In genomic region chr5:66341848-66342247, GRCm38 (mm10) we compare ENCODE assay signal across 30 mouse cellular contexts.
DNase-seq lines count a peak whose midpoint lies in the region; ATAC-seq and TF ChIP-seq lines count a peak whose summit lies in the region.
"Had no signal": no experiment of that assay in that cellular context is flagged by ENCODE, and none has a peak within 500 bp of the region (broad histone marks: within the 10 kb centered on the region; RNA-seq: fewer than 3 reads in every experiment).

No protein-coding gene starts in this region.

- H3K36me3 ChIP-seq in midbrain, embryonic 13.5 days: no peaks in the 10 kb centered on the region
- H3K36me3 ChIP-seq in midbrain, embryonic 11.5 days (ENCODE audit: control insufficient read depth, insufficient read depth, low read length): no peaks in the 10 kb centered on the region
- no peaks in the 10 kb centered on the region for H3K36me3 ChIP-seq in ES-E14 (ENCODE audit: control insufficient read depth, insufficient read depth, low read length, poor library complexity, severe bottlenecking)
- H3K36me3 ChIP-seq in intestine, postnatal 0 days (ENCODE audit: control insufficient read depth, insufficient read depth): no peaks in the 10 kb centered on the region
- H3K36me3 ChIP-seq: hindbrain, embryonic 13.5 days had no signal

- no peak overlapping the region for H3K4me3 ChIP-seq in midbrain, embryonic 13.5 days (replicated peaks)
- H3K4me3 ChIP-seq in midbrain, embryonic 11.5 days (ENCODE audit: low read depth, low read length): no peak overlapping the region
- H3K4me3 ChIP-seq in ES-E14 (ENCODE audit: insufficient read depth in 1 of 2, low read depth in 1 of 2, low read length in 2 of 2, poor library complexity in 1 of 2, severe bottlenecking in 1 of 2): peak overlapping the region; percentile 19 to 84; a peak in 3 of 4 replicates
- H3K4me3 ChIP-seq in intestine, postnatal 0 days (ENCODE audit: low read depth, low read length): no peak overlapping the region
- H3K4me3 ChIP-seq: erythroblast, embryonic 14.5 days; gastrocnemius, adult 2 months; hindbrain, embryonic 13.5 days; limb, embryonic 13.5 days; megakaryocyte, embryonic 14.5 days had no signal

- H3K9me3 ChIP-seq in midbrain, embryonic 13.5 days: no peaks in the 10 kb centered on the region
- H3K9me3 ChIP-seq in midbrain, embryonic 11.5 days (ENCODE audit: control insufficient read depth, low read length): no peaks in the 10 kb centered on the region
- no peaks in the 10 kb centered on the region for H3K9me3 ChIP-seq in ES-E14 (ENCODE audit: control insufficient read depth, insufficient read depth, low read depth, low read length)
- no peaks in the 10 kb centered on the region for H3K9me3 ChIP-seq in intestine, postnatal 0 days (ENCODE audit: control insufficient read depth)
- H3K9me3 ChIP-seq: hindbrain, embryonic 13.5 days; limb, embryonic 13.5 days; megakaryocyte, embryonic 14.5 days had no signal

- no peak overlapping the region for H3K9ac ChIP-seq in midbrain, embryonic 13.5 days (replicated peaks)
- no peak overlapping the region for H3K9ac ChIP-seq in midbrain, embryonic 11.5 days (ENCODE audit: low read length)
- H3K9ac ChIP-seq in ES-E14 (ENCODE audit: insufficient read depth, low read depth, low read length, poor library complexity, severe bottlenecking): peak overlapping the region; percentile 36; the same call in 1 of the 2 replicates
- no peak overlapping the region for H3K9ac ChIP-seq in intestine, postnatal 0 days (ENCODE audit: low read depth, low read length)
- H3K9ac ChIP-seq: hindbrain, embryonic 13.5 days; limb, embryonic 13.5 days had no signal

- no peak overlapping the region for H3K4me2 ChIP-seq in midbrain, embryonic 13.5 days (replicated peaks)
- no peak overlapping the region for H3K4me2 ChIP-seq in midbrain, embryonic 11.5 days
- H3K4me2 ChIP-seq in intestine, postnatal 0 days (replicated peaks; ENCODE audit: low read depth): peak overlapping the region; percentile 32; the same call in 1 of the 2 replicates
- H3K4me2 ChIP-seq: heart, embryonic 11.5 days; hindbrain, embryonic 13.5 days; limb, embryonic 13.5 days; liver, embryonic 11.5 days had no signal

- no peak for TF ChIP-seq CTCF in intestine, postnatal 0 days (IDR thresholded peaks at IDR 0.05; ENCODE audit: low read depth)

- peak overlapping the region; percentile 67; the same call in 1 of the 2 replicates for H3K27ac ChIP-seq in midbrain, embryonic 13.5 days
- H3K27ac ChIP-seq in midbrain, embryonic 11.5 days (ENCODE audit: low read depth, low read length): no peak overlapping the region
- H3K27ac ChIP-seq in ES-E14 (ENCODE audit: insufficient read depth, low read depth, low read length, poor library complexity, severe bottlenecking): peak overlapping the region; percentile 67; the same call in 1 of the 2 replicates
- H3K27ac ChIP-seq in intestine, postnatal 0 days (ENCODE audit: low read depth, low read length): no peak overlapping the region
- H3K27ac ChIP-seq: gastrocnemius, adult 2 months; limb, embryonic 13.5 days had no signal

- peaks cover 48% of the 10 kb centered on the region for H3K4me1 ChIP-seq in midbrain, embryonic 13.5 days (replicated peaks)
- H3K4me1 ChIP-seq in midbrain, embryonic 11.5 days (ENCODE audit: control insufficient read depth, insufficient read depth, low read length): peaks cover 15% of the 10 kb centered on the region
- peaks cover 6 to 8% of the 10 kb centered on the region in 2 experiments; a peak in 1 of 4 replicates for H3K4me1 ChIP-seq in ES-E14 (ENCODE audit: control insufficient read depth in 2 of 2, insufficient read depth in 2 of 2, low read length in 2 of 2, poor library complexity in 1 of 2)
- H3K4me1 ChIP-seq in intestine, postnatal 0 days (replicated peaks; ENCODE audit: control insufficient read depth, insufficient read depth, low read length): peaks cover 6% of the 10 kb centered on the region

- 48% methylated on average over 10 of the region's 10 CpGs for WGBS in midbrain, embryonic 13.5 days
- 41% methylated on average over 10 of the region's 10 CpGs for WGBS in midbrain, embryonic 11.5 days
- 34% methylated on average over 10 of the region's 10 CpGs for WGBS in intestine, postnatal 0 days

- 0 out of 2 replicates have a peak, but pooled peaks cover 5% of the 10 kb centered on the region for H3K27me3 ChIP-seq in midbrain, embryonic 13.5 days
- no peaks in the 10 kb centered on the region for H3K27me3 ChIP-seq in midbrain, embryonic 11.5 days (ENCODE audit: control insufficient read depth, insufficient read depth, low read length)
- H3K27me3 ChIP-seq in intestine, postnatal 0 days (replicated peaks; ENCODE audit: control insufficient read depth, insufficient read depth, low read length): no peaks in the 10 kb centered on the region
- H3K27me3 ChIP-seq: hindbrain, embryonic 13.5 days; Patski had no signal

- no peak for DNase-seq in midbrain, embryonic 11.5 days (ENCODE audit: low spot score, missing footprints)
- DNase-seq in ES-E14 (ENCODE audit: low read depth, low spot score): no peak
- no peak for DNase-seq in gastrocnemius, adult 8-10 months (ENCODE audit: low spot score in 2 of 2)
- no peak for DNase-seq in adrenal gland, postnatal 14 days
- DNase-seq: adrenal gland, adult 2 months; cerebellum, adult 2 months; cerebellum, postnatal 14 days; gastrocnemius, adult 2 months; heart, postnatal 4 days; kidney, adult 18-20 months; kidney, postnatal 4 days; lung, adult 18-20 months; lung, postnatal 4 days; midbrain, embryonic 14.5 days; right cerebral cortex, adult 18-20 months; thymus, postnatal 25 days had no signal

- ATAC-seq in midbrain, embryonic 13.5 days: no peak
- ATAC-seq in midbrain, embryonic 11.5 days (ENCODE audit: low FRiP score): no peak
- ATAC-seq in intestine, postnatal 0 days: peak; percentile 65
- ATAC-seq in monocyte, adult 5-6 weeks (replicated peaks; ENCODE audit: insufficient number of reproducible peaks, low FRiP score, low TSS enrichment, poor library complexity, severe bottlenecking): no peak
- ATAC-seq: activated CD4-positive, CD25-positive, alpha-beta regulatory T cell, adult 4 months; CD4-positive, CD25-positive, alpha-beta regulatory T cell, adult 4 months; forebrain, embryonic 16.5 days; lung, postnatal 0 days; Patski had no signal

- in situ Hi-C loops in ES-E14 (cut with MboI; ENCODE audit: low sequenced_read_pairs in 2 of 2, unreplicated experiment in 2 of 2): no loop called here

TF ChIP-seq in ES-E14, 5 proteins besides CTCF, POLR2A, EP300 and RAD21:
- no peak for TF ChIP-seq HCFC1 (IDR thresholded peaks at IDR 0.05; ENCODE audit: borderline replicate concordance, insufficient read depth, low read length)
- no peak for TF ChIP-seq ZNF384 (IDR thresholded peaks at IDR 0.05; ENCODE audit: low read depth, low read length)
- no peak for TF ChIP-seq MAFK (IDR thresholded peaks at IDR 0.05; ENCODE audit: insufficient read depth, low read depth, low read length)
- no peak for TF ChIP-seq ZC3H11A (IDR thresholded peaks at IDR 0.05; ENCODE audit: borderline replicate concordance, low read depth, low read length)
- no peak for TF ChIP-seq CHD2 (IDR thresholded peaks at IDR 0.05; ENCODE audit: low read depth, low read length)

Comparison
In these comparisons a context has a peak if more than half of its experiments do, and no peak if none do; other contexts are left out.
1. H3K27ac ChIP-seq: peak in midbrain, embryonic 13.5 days (single experiment) and ES-E14 (single experiment); none in midbrain, embryonic 11.5 days (single experiment) and intestine, postnatal 0 days (single experiment).
2. H3K4me3 ChIP-seq: peak in ES-E14 (2 of 2); none in midbrain, embryonic 13.5 days (single experiment), midbrain, embryonic 11.5 days (single experiment) and intestine, postnatal 0 days (single experiment).